Mouse (Mus musculus): ENCODE data around the gene Abca7. TPM values are rescaled to one million over a fixed set of nuclear protein-coding genes. Genes with fewer than 3 reads are reported as not detected.
A peak's percentile ranks its signal among the peaks of the same experiment; 100 is the strongest.
"Not testable (repeated sequence)": the region's sequence is repeated elsewhere in the genome, so short reads cannot be mapped to it uniquely, and the experiment has no call there.

Gene Abca7
- polyA plus RNA-seq, 1 experiment from 2014 or later, result 4.2 TPM

DNA sequence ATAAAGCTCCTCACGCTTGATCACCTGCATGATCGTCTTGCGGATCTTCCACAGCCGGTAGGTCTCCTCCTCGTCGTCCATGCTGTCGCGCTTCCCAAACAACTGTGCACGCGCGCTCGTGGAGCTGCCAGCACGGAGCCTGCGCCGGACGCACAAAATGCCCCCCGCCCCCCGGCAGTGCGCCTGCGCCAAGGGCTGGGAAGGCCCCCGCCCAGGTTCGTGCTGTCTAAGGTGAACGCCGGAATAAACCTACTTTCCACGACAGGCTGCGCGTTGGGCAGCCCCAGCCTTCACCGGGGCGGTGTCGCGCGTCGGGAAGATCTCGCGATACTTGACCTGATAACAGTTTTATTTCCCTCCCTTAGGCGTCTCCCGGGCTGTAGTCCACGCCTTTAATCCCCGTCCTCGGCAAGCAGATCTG is 43.3 kb downstream of the Abca7 start, which contains the start of gene Polr2e:
Gene Polr2e (minus strand): TSS at position 237 of the 421 bp plus-strand sequence.
- WGBS, result under 1% methylated on average over 40 of the region's 40 CpGs
- H3K36me3 ChIP-seq (ENCODE audit: control insufficient read depth, insufficient read depth, low read length), result peaks cover 25% of the 10 kb centered on the region
- H3K27me3 ChIP-seq (replicated peaks; ENCODE audit: control insufficient read depth, insufficient read depth, low read length), result no peaks in the 10 kb centered on the region
- H3K9me3 ChIP-seq (ENCODE audit: control insufficient read depth, low read length), result no peaks in the 10 kb centered on the region
- peak; percentile 99 for ATAC-seq
- peaks cover 14% of the 10 kb centered on the region for H3K4me1 ChIP-seq (ENCODE audit: control insufficient read depth, insufficient read depth, low read depth, low read length)
- H3K9ac ChIP-seq (ENCODE audit: low read depth, low read length), result peak within 1 kb of the TSS; percentile 79
- H3K27ac ChIP-seq (ENCODE audit: low read depth, low read length), result peak within 1 kb of the TSS; percentile 66
- H3K4me2 ChIP-seq (ENCODE audit: low read length), result peak within 1 kb of the TSS; percentile 90
- peak within 1 kb of the TSS; percentile 76 for H3K4me3 ChIP-seq (ENCODE audit: low read length)

DNA sequence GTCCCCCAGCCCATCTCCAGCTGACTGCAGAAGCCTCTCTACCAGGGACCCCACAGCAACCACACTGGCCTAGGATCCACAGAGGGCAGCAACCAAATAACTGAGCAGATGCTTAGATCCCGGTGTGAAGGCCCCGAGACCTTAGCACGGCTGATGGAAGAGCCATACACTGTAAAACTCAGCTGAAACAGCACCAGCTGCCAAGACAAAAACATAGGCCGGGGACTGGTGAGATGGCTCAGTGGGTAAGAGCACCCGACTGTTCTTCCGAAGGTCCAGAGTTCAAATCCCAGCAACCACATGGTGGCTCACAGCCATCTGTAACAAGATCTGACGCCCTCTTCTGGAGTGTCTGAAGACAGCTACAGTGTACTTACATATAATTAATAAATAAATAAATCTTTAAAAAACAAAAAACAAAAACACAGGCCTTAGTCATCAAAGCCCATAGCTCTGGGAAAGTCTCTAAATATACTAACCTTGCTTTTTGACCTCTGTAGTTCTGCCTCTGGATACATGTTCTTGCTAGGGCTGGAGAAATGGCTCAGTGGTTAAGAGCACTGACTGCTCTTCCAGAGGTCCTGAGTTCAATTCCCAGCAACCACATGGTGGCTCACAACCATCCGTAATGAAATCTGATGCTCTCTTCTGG is 45.2 kb downstream of the Abca7 start:
- H3K4me1 ChIP-seq (ENCODE audit: control insufficient read depth, insufficient read depth, low read depth, low read length), result peaks cover 14% of the 10 kb centered on the region
- H3K4me2 ChIP-seq (ENCODE audit: low read length); H3K4me3 ChIP-seq (ENCODE audit: low read length); H3K27ac ChIP-seq (ENCODE audit: low read depth, low read length); H3K9me3 ChIP-seq (ENCODE audit: control insufficient read depth, low read length); ATAC-seq; H3K27me3 ChIP-seq (replicated peaks; ENCODE audit: control insufficient read depth, insufficient read depth, low read length); H3K9ac ChIP-seq (ENCODE audit: low read depth, low read length); H3K36me3 ChIP-seq (ENCODE audit: control insufficient read depth, insufficient read depth, low read length): not testable (repeated sequence)
- WGBS, result 90% methylated on average over 8 of the region's 8 CpGs

DNA sequence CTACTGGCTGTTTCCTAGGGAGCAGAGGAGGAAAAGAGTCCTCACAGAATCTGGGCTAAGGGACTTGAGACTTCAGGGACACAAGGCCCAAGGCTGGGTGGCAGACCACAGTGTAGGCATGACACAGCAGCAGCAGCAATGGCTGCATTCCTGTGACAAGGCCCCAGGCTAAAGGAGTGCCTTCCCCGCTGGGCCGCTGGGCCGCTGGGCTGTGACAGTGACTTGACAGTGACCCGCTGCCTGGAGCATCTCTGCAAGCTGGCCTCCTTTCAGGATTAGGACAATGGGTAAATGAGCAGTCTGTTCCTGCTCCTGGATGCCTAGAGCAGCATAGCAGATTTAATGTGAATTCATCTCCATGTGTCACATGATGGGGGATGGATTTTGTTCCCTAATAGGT is 47.8 kb downstream of the Abca7 start:
- no peaks in the 10 kb centered on the region for H3K27me3 ChIP-seq (replicated peaks; ENCODE audit: control insufficient read depth, insufficient read depth, low read length)
- H3K36me3 ChIP-seq (ENCODE audit: control insufficient read depth, insufficient read depth, low read length), result no peaks in the 10 kb centered on the region
- H3K9ac ChIP-seq (ENCODE audit: low read depth, low read length), result no peak overlapping the region
- ATAC-seq, result no peak
- H3K4me3 ChIP-seq (ENCODE audit: low read length), result no peak overlapping the region
- 32% methylated on average over 4 of the region's 4 CpGs for WGBS
- no peaks in the 10 kb centered on the region for H3K9me3 ChIP-seq (ENCODE audit: control insufficient read depth, low read length)
- no peaks in the 10 kb centered on the region; the same call in 1 of the 2 replicates for H3K4me1 ChIP-seq (ENCODE audit: control insufficient read depth, insufficient read depth, low read depth, low read length)
- H3K4me2 ChIP-seq (ENCODE audit: low read length), result no peak overlapping the region
- peak overlapping the region; percentile 51; the same call in 1 of the 2 replicates for H3K27ac ChIP-seq (ENCODE audit: low read depth, low read length)

DNA sequence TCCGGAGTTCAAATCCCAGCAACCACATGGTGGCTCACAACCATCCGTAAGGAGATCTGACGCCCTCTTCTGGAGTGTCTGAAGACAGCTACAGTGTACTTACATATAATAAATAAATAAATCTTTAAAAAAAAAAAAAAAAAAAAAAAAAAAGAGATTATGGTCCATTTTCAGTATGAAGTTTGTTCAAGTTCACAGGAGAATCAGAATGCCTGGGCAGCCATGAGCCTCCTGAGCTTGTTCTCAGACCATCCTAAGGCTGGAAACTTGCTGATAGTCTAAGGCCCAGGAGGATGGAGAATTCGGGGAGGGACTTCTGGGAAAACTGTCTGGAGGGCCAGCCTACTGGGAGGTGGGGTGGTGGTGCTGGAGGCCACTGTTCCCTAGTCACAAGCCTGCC is 49.1 kb downstream of the Abca7 start:
- not testable (repeated sequence) for H3K9ac ChIP-seq (ENCODE audit: low read depth, low read length); H3K27me3 ChIP-seq (replicated peaks; ENCODE audit: control insufficient read depth, insufficient read depth, low read length); H3K9me3 ChIP-seq (ENCODE audit: control insufficient read depth, low read length); H3K4me1 ChIP-seq (ENCODE audit: control insufficient read depth, insufficient read depth, low read depth, low read length); H3K4me2 ChIP-seq (ENCODE audit: low read length); H3K27ac ChIP-seq (ENCODE audit: low read depth, low read length); H3K36me3 ChIP-seq (ENCODE audit: control insufficient read depth, insufficient read depth, low read length); H3K4me3 ChIP-seq (ENCODE audit: low read length); ATAC-seq
- WGBS, result 89% methylated on average over 2 of the region's 4 CpGs

DNA sequence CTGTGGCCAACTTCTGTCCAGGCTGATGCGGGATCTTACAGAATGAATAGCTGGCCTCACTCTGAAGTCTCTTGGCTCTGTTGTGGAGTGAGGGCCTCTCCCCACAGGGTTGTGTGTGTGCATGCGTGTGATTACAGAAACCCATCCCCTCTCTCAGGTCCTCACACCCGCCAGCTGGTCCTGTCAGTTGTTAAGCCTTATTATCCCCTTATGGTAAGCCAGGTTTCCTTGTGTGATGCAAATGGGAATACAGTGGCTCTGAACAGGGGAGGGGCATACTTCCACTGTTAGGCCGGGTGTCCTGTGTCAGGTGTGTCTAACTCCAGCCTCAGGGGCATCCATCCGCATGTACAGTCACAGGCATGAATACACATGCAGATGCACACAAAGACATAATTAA is 49.5 kb downstream of the Abca7 start:
- no peaks in the 10 kb centered on the region for H3K36me3 ChIP-seq (ENCODE audit: control insufficient read depth, insufficient read depth, low read length)
- ATAC-seq, result no peak
- no peaks in the 10 kb centered on the region for H3K9me3 ChIP-seq (ENCODE audit: control insufficient read depth, low read length)
- no peak overlapping the region for H3K9ac ChIP-seq (ENCODE audit: low read depth, low read length)
- no peak overlapping the region for H3K27ac ChIP-seq (ENCODE audit: low read depth, low read length)
- H3K4me3 ChIP-seq (ENCODE audit: low read length), result no peak overlapping the region
- H3K27me3 ChIP-seq (replicated peaks; ENCODE audit: control insufficient read depth, insufficient read depth, low read length), result no peaks in the 10 kb centered on the region
- H3K4me2 ChIP-seq (ENCODE audit: low read length), result no peak overlapping the region
- WGBS, result 68% methylated on average over 5 of the region's 5 CpGs
- no peaks in the 10 kb centered on the region; the same call in 1 of the 2 replicates for H3K4me1 ChIP-seq (ENCODE audit: control insufficient read depth, insufficient read depth, low read depth, low read length)

DNA sequence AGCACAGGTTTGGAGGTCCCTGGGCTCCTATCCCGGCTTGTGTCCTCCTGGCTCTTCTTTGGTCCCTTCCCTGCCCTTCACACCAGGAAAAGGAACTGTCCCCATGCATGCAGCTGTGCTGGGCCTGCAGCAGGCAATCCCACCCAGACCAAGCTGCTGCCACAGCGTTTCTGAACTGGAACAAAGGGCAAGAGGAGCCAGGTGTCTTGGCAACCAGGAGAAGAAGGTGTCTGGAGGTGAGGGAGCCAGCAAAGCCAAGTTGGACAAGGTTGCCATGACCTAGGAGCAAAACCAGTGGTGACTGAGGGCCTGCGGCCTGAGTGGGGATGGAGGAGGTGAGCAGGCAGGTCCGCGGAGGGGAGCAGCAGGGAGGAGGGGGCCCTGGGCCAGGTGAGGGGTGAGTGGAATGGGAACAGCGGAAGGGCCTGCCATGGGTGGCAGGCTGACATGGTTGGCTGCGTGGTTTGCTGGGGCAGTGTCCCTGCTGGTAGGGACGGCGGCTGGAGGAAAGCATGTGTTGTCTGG is 50.8 kb downstream of the Abca7 start, which contains the start of gene Gpx4:
Gene Gpx4 (plus strand): TSS at position 126 of the 525 bp plus-strand sequence.
- H3K4me1 ChIP-seq (ENCODE audit: control insufficient read depth, insufficient read depth, low read depth, low read length), result no peaks in the 10 kb centered on the region; the same call in 1 of the 2 replicates
- ATAC-seq, result no peak
- no peak within 1 kb of the TSS for H3K4me2 ChIP-seq (ENCODE audit: low read length)
- H3K36me3 ChIP-seq (ENCODE audit: control insufficient read depth, insufficient read depth, low read length), result no peaks in the 10 kb centered on the region
- no peaks in the 10 kb centered on the region for H3K27me3 ChIP-seq (replicated peaks; ENCODE audit: control insufficient read depth, insufficient read depth, low read length)
- no peak within 1 kb of the TSS for H3K27ac ChIP-seq (ENCODE audit: low read depth, low read length)
- H3K4me3 ChIP-seq (ENCODE audit: low read length), result no peak within 1 kb of the TSS
- WGBS, result 37% methylated on average over 9 of the region's 9 CpGs
- H3K9me3 ChIP-seq (ENCODE audit: control insufficient read depth, low read length), result no peaks in the 10 kb centered on the region
- H3K9ac ChIP-seq (ENCODE audit: low read depth, low read length), result 0 out of 2 replicates have a peak within 1 kb of the TSS, but pooled peaks have one; percentile 9

DNA sequence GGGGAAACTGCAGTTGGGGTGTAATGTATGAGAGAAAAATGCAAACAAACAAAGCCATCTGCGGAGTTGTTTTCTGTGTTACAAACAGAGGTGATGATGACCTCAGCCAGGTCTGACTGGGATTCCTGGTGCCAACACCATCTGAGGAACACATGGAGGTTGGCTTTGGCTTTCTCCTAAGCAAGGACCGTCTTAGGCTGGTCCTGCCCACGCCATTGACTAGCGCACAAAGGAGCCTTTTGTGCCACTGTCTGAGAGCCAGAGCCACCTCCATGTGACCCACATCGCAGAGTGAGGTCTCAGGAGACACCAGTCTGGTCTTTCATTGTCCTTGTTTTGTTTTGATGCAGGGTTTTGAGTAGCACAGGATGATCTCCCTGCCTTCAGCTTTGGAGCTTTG is 52.1 kb downstream of the Abca7 start:
- Histone ChIP-seq H3K36me3 (ENCODE audit: control insufficient read depth, insufficient read depth, low read length) (no peaks in the 10 kb centered on the region), H3K9me3 (ENCODE audit: control insufficient read depth, low read length) (no peaks in the 10 kb centered on the region), H3K4me1 (ENCODE audit: control insufficient read depth, insufficient read depth, low read depth, low read length) (no peaks in the 10 kb centered on the region; the same call in 1 of the 2 replicates), H3K4me2 (ENCODE audit: low read length) (no peak overlapping the region), H3K27ac (ENCODE audit: low read depth, low read length) (no peak overlapping the region), H3K27me3 (replicated peaks; ENCODE audit: control insufficient read depth, insufficient read depth, low read length) (no peaks in the 10 kb centered on the region), H3K9ac (ENCODE audit: low read depth, low read length) (no peak overlapping the region), H3K4me3 (ENCODE audit: low read length) (no peak overlapping the region)
- 5% methylated on average over 5 of the region's 5 CpGs for WGBS
- no peak for ATAC-seq

DNA sequence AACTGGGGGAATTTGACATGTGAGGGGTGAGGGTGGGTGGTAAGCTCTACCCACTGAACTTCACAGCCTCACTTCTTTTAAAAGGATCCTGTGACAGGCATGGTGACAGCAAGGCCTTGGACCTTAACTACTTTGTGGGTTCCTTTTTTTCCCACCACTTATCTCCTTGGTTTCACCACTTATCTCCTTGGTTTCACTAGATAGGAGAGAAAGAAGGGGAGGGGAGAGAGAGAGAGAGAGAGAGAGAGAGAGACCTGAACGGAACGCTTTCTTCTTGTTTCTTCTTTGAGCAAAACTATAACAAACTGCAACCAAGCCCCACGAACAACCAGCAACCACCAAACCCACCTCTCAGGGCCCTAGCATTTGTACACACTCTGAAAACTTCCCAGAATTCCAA is 52.5 kb downstream of the Abca7 start:
- Histone ChIP-seq H3K36me3 (ENCODE audit: control insufficient read depth, insufficient read depth, low read length) (no peaks in the 10 kb centered on the region), H3K9me3 (ENCODE audit: control insufficient read depth, low read length) (no peaks in the 10 kb centered on the region), H3K9ac (ENCODE audit: low read depth, low read length) (no peak overlapping the region), H3K4me3 (ENCODE audit: low read length) (no peak overlapping the region), H3K27ac (ENCODE audit: low read depth, low read length) (no peak overlapping the region), H3K4me2 (ENCODE audit: low read length) (no peak overlapping the region), H3K27me3 (replicated peaks; ENCODE audit: control insufficient read depth, insufficient read depth, low read length) (no peaks in the 10 kb centered on the region), H3K4me1 (ENCODE audit: control insufficient read depth, insufficient read depth, low read depth, low read length) (no peaks in the 10 kb centered on the region; the same call in 1 of the 2 replicates)
- 69% methylated on average over 3 of the region's 3 CpGs for WGBS
- no peak for ATAC-seq

DNA sequence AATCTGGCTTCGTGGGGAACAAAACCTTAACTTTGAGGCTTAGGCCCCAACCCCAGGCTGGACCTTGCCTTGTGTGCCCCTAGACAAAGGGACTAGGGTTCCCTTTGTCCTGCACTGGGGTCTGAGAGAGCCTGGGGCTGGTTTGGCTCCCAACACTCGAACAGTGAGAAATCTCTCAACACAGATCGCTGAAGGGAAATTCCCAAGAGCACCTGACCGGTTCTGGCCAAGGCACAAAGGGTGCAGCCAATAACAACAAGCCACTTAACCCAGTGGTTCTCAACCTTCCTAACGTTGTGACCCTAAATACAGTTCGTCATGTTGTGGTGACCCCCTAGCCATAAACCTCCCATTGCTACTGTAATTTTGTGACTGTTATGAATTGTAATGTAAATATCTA is 54.0 kb downstream of the Abca7 start:
- no peak overlapping the region for H3K9ac ChIP-seq (ENCODE audit: low read depth, low read length)
- no peaks in the 10 kb centered on the region for H3K27me3 ChIP-seq (replicated peaks; ENCODE audit: control insufficient read depth, insufficient read depth, low read length)
- H3K9me3 ChIP-seq (ENCODE audit: control insufficient read depth, low read length), result no peaks in the 10 kb centered on the region
- no peak for ATAC-seq
- peaks cover 7% of the 10 kb centered on the region for H3K4me1 ChIP-seq (ENCODE audit: control insufficient read depth, insufficient read depth, low read depth, low read length)
- 24% methylated on average over 6 of the region's 6 CpGs for WGBS
- no peak overlapping the region for H3K4me2 ChIP-seq (ENCODE audit: low read length)
- H3K4me3 ChIP-seq (ENCODE audit: low read length), result no peak overlapping the region
- no peaks in the 10 kb centered on the region for H3K36me3 ChIP-seq (ENCODE audit: control insufficient read depth, insufficient read depth, low read length)
- no peak overlapping the region for H3K27ac ChIP-seq (ENCODE audit: low read depth, low read length)
